8 mouse cellular contexts compared by ENCODE assay signal in the genomic region with DNA sequence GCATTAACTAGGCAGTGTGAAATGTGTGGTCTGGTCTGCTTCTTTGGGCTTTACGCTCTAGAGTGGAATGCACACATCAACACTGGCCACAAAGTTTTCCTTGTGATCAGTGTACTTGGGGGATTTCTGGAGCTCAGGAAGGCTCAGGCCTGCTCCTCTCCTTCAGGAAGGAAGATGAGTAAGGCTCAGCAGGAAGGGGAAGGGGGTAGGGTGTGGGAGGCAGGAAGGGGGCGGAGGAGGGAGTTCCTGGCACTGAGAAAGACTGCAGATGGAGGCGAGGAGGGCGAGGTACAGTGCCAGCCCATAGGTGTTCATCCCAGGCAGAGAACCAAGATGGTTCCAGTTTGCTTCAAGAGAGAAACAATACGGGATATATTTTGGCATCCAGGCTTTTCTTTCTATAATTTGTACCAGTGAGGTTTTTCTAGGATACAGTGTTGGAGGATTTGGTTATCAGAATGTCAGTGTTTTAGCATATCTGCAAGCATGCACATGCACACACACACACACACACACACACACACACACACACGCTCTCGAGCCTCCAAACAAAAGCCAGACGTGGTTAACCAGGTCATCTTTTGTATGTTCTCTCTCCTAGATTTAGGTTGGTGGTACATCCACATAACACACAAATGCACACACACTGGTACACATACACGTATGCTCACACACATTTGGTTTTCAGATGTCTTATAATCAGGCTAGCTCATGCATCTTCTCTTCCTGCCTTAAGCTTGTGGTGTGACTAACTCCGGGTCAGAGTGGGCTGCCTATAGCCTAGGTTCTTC. TPM values are rescaled to one million over a fixed set of nuclear protein-coding genes. Genes with fewer than 3 reads are reported as not detected.
DNase-seq lines count a peak whose midpoint lies in the region; ATAC-seq and TF ChIP-seq lines count a peak whose summit lies in the region.

No protein-coding gene starts in this region.

- peaks cover 43% of the 10 kb centered on the region for H3K4me1 ChIP-seq in hindbrain, embryonic 15.5 days (replicated peaks)
- peaks cover 25% of the 10 kb centered on the region for H3K4me1 ChIP-seq in liver, postnatal 0 days (ENCODE audit: insufficient read depth)

- H3K9me3 ChIP-seq in hindbrain, embryonic 15.5 days: no peaks in the 10 kb centered on the region
- no peaks in the 10 kb centered on the region for H3K9me3 ChIP-seq in liver, postnatal 0 days (ENCODE audit: low read length)

- no peak for TF ChIP-seq CTCF in liver, postnatal 0 days (IDR thresholded peaks at IDR 0.05; ENCODE audit: low read depth)

- ATAC-seq in hindbrain, embryonic 15.5 days (ENCODE audit: low FRiP score, low read depth): no peak
- peak; percentile 43; the same call in 1 of the 2 replicates for ATAC-seq in liver, postnatal 0 days

- DNase-seq in left cerebral cortex, adult 18-20 months (ENCODE audit: low spot score in 2 of 2): peak; percentile 42 to 50
- no peak for DNase-seq in left cerebral cortex, postnatal 14 days (ENCODE audit: low spot score in 2 of 2)
- DNase-seq in cerebellum, postnatal 10 days: peak; percentile 87 to 92
- no peak for DNase-seq in liver, postnatal 0 days
- DNase-seq in thymus, adult 18-20 months: no peak
- no peak for DNase-seq in layer of hippocampus, postnatal 14 days (ENCODE audit: low spot score in 2 of 2)
- no peak for DNase-seq in urinary bladder, postnatal 25 days (ENCODE audit: low spot score)

- no peak overlapping the region for H3K4me3 ChIP-seq in hindbrain, embryonic 15.5 days
- peak overlapping the region; percentile 2 for H3K4me3 ChIP-seq in liver, postnatal 0 days (ENCODE audit: low read depth, low read length)

- H3K4me2 ChIP-seq in hindbrain, embryonic 15.5 days: no peak overlapping the region; the same call in 1 of the 2 replicates
- peak overlapping the region; percentile 29 for H3K4me2 ChIP-seq in liver, postnatal 0 days (ENCODE audit: low read depth, low read length)

- no peak for TF ChIP-seq EP300 in liver, postnatal 0 days (IDR thresholded peaks at IDR 0.05; ENCODE audit: low read depth)

- no peaks in the 10 kb centered on the region for H3K27me3 ChIP-seq in hindbrain, embryonic 15.5 days
- H3K27me3 ChIP-seq in liver, postnatal 0 days (ENCODE audit: insufficient read depth, low read length): no peaks in the 10 kb centered on the region

- no peak overlapping the region for H3K9ac ChIP-seq in hindbrain, embryonic 15.5 days
- H3K9ac ChIP-seq in liver, postnatal 0 days (replicated peaks): no peak overlapping the region; the same call in 1 of the 2 replicates

- intact Hi-C loops in left cerebral cortex, postnatal 14 days (cut with DNase I): no loop called here

- H3K27ac ChIP-seq in hindbrain, embryonic 15.5 days (replicated peaks): 0 out of 2 replicates have a peak overlapping the region, but pooled peaks have one; percentile 49
- H3K27ac ChIP-seq in liver, postnatal 0 days (ENCODE audit: low read depth): peak overlapping the region; percentile 59

- H3K36me3 ChIP-seq in hindbrain, embryonic 15.5 days: peaks cover 12% of the 10 kb centered on the region
- H3K36me3 ChIP-seq in liver, postnatal 0 days (replicated peaks; ENCODE audit: insufficient read depth, low read length): peaks cover 19% of the 10 kb centered on the region

- 80% methylated on average over 10 of the region's 10 CpGs for WGBS in hindbrain, embryonic 15.5 days
- WGBS in liver, postnatal 0 days (ENCODE audit: insufficient replicate concordance): 50% methylated on average over 10 of the region's 10 CpGs

RNA-seq across cellular contexts. Expression of a gene that starts 52.5 kb away (rescaled TPM):
- 100 to 1,000 TPM; 116 to 119 TPM for total RNA-seq in left cerebral cortex, adult 18-20 months (2021)
- 100 to 1,000 TPM; 172 to 189 TPM for total RNA-seq in left cerebral cortex, postnatal 14 days (2021)
- polyA plus RNA-seq in hindbrain, embryonic 15.5 days (2015; fragmentation: Nextera tagmentation; extraction: Ambion mirVana): 73.4 and 81.0 TPM in 2 replicates
- polyA plus RNA-seq in liver, postnatal 0 days (2015; fragmentation: Nextera tagmentation; extraction: Ambion mirVana): 7.6 and 9.2 TPM in 2 replicates
- total RNA-seq in layer of hippocampus, postnatal 14 days (2021): 100 to 1,000 TPM; 153 to 157 TPM

Comparison
In these comparisons a context has a peak if more than half of its experiments do, and no peak if none do; other contexts are left out.
1. DNase-seq: peak in left cerebral cortex, adult 18-20 months (2 of 2) and cerebellum, postnatal 10 days (2 of 2); none in left cerebral cortex, postnatal 14 days (0 of 2), liver, postnatal 0 days (single experiment), thymus, adult 18-20 months (0 of 2), layer of hippocampus, postnatal 14 days (0 of 2) and urinary bladder, postnatal 25 days (single experiment).